Mouse (Mus musculus): ENCODE results near the gene Dgkd. TPM values are rescaled to one million over a fixed set of nuclear protein-coding genes. Genes with fewer than 3 reads are reported as not detected.
"Not testable (repeated sequence)": the region's sequence is repeated elsewhere in the genome, so short reads cannot be mapped to it uniquely, and the experiment has no call there.

Gene Dgkd
- polyA plus RNA-seq, 1 experiment from 2014 or later, result 22.6 TPM

GRCm38 (mm10) chr1:87825991-87826390 lies 27.1 kb upstream of the Dgkd start:
- no peak for ATAC-seq (replicated peaks; ENCODE audit: extremely low read depth, insufficient read depth, low FRiP score)
- Histone ChIP-seq H3K4me1 (ENCODE audit: control insufficient read depth, insufficient read depth, low read length) (peaks cover 6% of the 10 kb centered on the region), H3K27me3 (ENCODE audit: control insufficient read depth, insufficient read depth, low read length) (no peaks in the 10 kb centered on the region), H3K36me3 (ENCODE audit: control insufficient read depth, insufficient read depth) (no peaks in the 10 kb centered on the region), H3K9me3 (replicated peaks; ENCODE audit: control insufficient read depth, low read length) (no peaks in the 10 kb centered on the region), H3K27ac (ENCODE audit: low read length) (no peak overlapping the region), H3K4me2 (ENCODE audit: low read depth, low read length) (no peak overlapping the region), H3K9ac (ENCODE audit: low read length) (no peak overlapping the region), H3K4me3 (ENCODE audit: low read length) (no peak overlapping the region)
- WGBS, result 81% methylated on average over 6 of the region's 6 CpGs

- no peak overlapping the region for H3K9ac ChIP-seq (ENCODE audit: low read length)
- ATAC-seq (replicated peaks; ENCODE audit: extremely low read depth, insufficient read depth, low FRiP score), result no peak
- H3K27me3 ChIP-seq (ENCODE audit: control insufficient read depth, insufficient read depth, low read length), result no peaks in the 10 kb centered on the region
- peaks cover 6% of the 10 kb centered on the region for H3K4me1 ChIP-seq (ENCODE audit: control insufficient read depth, insufficient read depth, low read length)
- 48% methylated on average over 2 of the region's 2 CpGs for WGBS
- H3K36me3 ChIP-seq (ENCODE audit: control insufficient read depth, insufficient read depth), result no peaks in the 10 kb centered on the region
- no peaks in the 10 kb centered on the region for H3K9me3 ChIP-seq (replicated peaks; ENCODE audit: control insufficient read depth, low read length)
- H3K27ac ChIP-seq (ENCODE audit: low read length), result no peak overlapping the region
- no peak overlapping the region for H3K4me3 ChIP-seq (ENCODE audit: low read length)
- no peak overlapping the region for H3K4me2 ChIP-seq (ENCODE audit: low read depth, low read length)
Measured at GRCm38 (mm10) chr1:87826474-87826873, 26.6 kb upstream of the Dgkd start.

GRCm38 (mm10) chr1:87827476-87827875 lies 25.6 kb upstream of the Dgkd start:
- not testable (repeated sequence) for H3K4me3 ChIP-seq (ENCODE audit: low read length); ATAC-seq (replicated peaks; ENCODE audit: extremely low read depth, insufficient read depth, low FRiP score)
- WGBS, result 91% methylated on average over 1 of the region's 1 CpGs

GRCm38 (mm10) chr1:87828185-87828584 lies 24.9 kb upstream of the Dgkd start:
- Histone ChIP-seq H3K27me3 (ENCODE audit: control insufficient read depth, insufficient read depth, low read length) (no peaks in the 10 kb centered on the region), H3K4me1 (ENCODE audit: control insufficient read depth, insufficient read depth, low read length) (peaks cover 6% of the 10 kb centered on the region), H3K27ac (ENCODE audit: low read length) (peak overlapping the region; percentile 32; the same call in 1 of the 2 replicates), H3K9ac (ENCODE audit: low read length) (no peak overlapping the region), H3K9me3 (replicated peaks; ENCODE audit: control insufficient read depth, low read length) (no peaks in the 10 kb centered on the region), H3K36me3 (ENCODE audit: control insufficient read depth, insufficient read depth) (no peaks in the 10 kb centered on the region), H3K4me2 (ENCODE audit: low read depth, low read length) (no peak overlapping the region), H3K4me3 (ENCODE audit: low read length) (no peak overlapping the region)
- ATAC-seq (replicated peaks; ENCODE audit: extremely low read depth, insufficient read depth, low FRiP score), result peak; percentile 53
- 48% methylated on average over 9 of the region's 9 CpGs for WGBS

More at GRCm38 (mm10) chr1:87827476-87827875, 25.6 kb upstream of the Dgkd start:
- not testable (repeated sequence) for H3K4me1 ChIP-seq (ENCODE audit: control insufficient read depth, insufficient read depth, low read length); H3K36me3 ChIP-seq (ENCODE audit: control insufficient read depth, insufficient read depth); H3K9ac ChIP-seq (ENCODE audit: low read length); H3K27ac ChIP-seq (ENCODE audit: low read length); H3K9me3 ChIP-seq (replicated peaks; ENCODE audit: control insufficient read depth, low read length); H3K27me3 ChIP-seq (ENCODE audit: control insufficient read depth, insufficient read depth, low read length); H3K4me2 ChIP-seq (ENCODE audit: low read depth, low read length)

- 45% methylated on average over 7 of the region's 7 CpGs for WGBS
- Histone ChIP-seq H3K36me3 (ENCODE audit: control insufficient read depth, insufficient read depth) (no peaks in the 10 kb centered on the region), H3K4me3 (ENCODE audit: low read length) (no peak overlapping the region), H3K27me3 (ENCODE audit: control insufficient read depth, insufficient read depth, low read length) (no peaks in the 10 kb centered on the region), H3K4me2 (ENCODE audit: low read depth, low read length) (no peak overlapping the region), H3K9ac (ENCODE audit: low read length) (no peak overlapping the region), H3K9me3 (replicated peaks; ENCODE audit: control insufficient read depth, low read length) (no peaks in the 10 kb centered on the region), H3K27ac (ENCODE audit: low read length) (peak overlapping the region; percentile 66; the same call in 1 of the 2 replicates), H3K4me1 (ENCODE audit: control insufficient read depth, insufficient read depth, low read length) (peaks cover 6% of the 10 kb centered on the region)
- ATAC-seq (replicated peaks; ENCODE audit: extremely low read depth, insufficient read depth, low FRiP score), result no peak
Measured at GRCm38 (mm10) chr1:87828926-87829580, 24.0 kb upstream of the Dgkd start.

GRCm38 (mm10) chr1:87829621-87830211 lies 23.4 kb upstream of the Dgkd start:
- Histone ChIP-seq H3K9ac (ENCODE audit: low read length) (no peak overlapping the region), H3K27me3 (ENCODE audit: control insufficient read depth, insufficient read depth, low read length) (no peaks in the 10 kb centered on the region), H3K4me1 (ENCODE audit: control insufficient read depth, insufficient read depth, low read length) (peaks cover 6% of the 10 kb centered on the region), H3K4me3 (ENCODE audit: low read length) (no peak overlapping the region), H3K9me3 (replicated peaks; ENCODE audit: control insufficient read depth, low read length) (no peaks in the 10 kb centered on the region), H3K27ac (ENCODE audit: low read length) (peak overlapping the region; percentile 66; the same call in 1 of the 2 replicates), H3K36me3 (ENCODE audit: control insufficient read depth, insufficient read depth) (no peaks in the 10 kb centered on the region), H3K4me2 (ENCODE audit: low read depth, low read length) (no peak overlapping the region)
- 43% methylated on average over 6 of the region's 6 CpGs for WGBS
- peak; percentile 44 for ATAC-seq (replicated peaks; ENCODE audit: extremely low read depth, insufficient read depth, low FRiP score)

GRCm38 (mm10) chr1:87836453-87836852 lies 16.6 kb upstream of the Dgkd start:
- H3K4me1 ChIP-seq (ENCODE audit: control insufficient read depth, insufficient read depth, low read length), result no peaks in the 10 kb centered on the region
- H3K27me3 ChIP-seq (ENCODE audit: control insufficient read depth, insufficient read depth, low read length), result no peaks in the 10 kb centered on the region
- no peak overlapping the region for H3K4me3 ChIP-seq (ENCODE audit: low read length)
- no peak overlapping the region for H3K9ac ChIP-seq (ENCODE audit: low read length)
- no peak for ATAC-seq (replicated peaks; ENCODE audit: extremely low read depth, insufficient read depth, low FRiP score)
- H3K4me2 ChIP-seq (ENCODE audit: low read depth, low read length), result no peak overlapping the region
- H3K27ac ChIP-seq (ENCODE audit: low read length), result no peak overlapping the region
- no peaks in the 10 kb centered on the region for H3K36me3 ChIP-seq (ENCODE audit: control insufficient read depth, insufficient read depth)
- no peaks in the 10 kb centered on the region for H3K9me3 ChIP-seq (replicated peaks; ENCODE audit: control insufficient read depth, low read length)
- whole genome bisulfite sequencing, result 67% methylated on average over 1 of the region's 1 CpGs

GRCm38 (mm10) chr1:87837018-87837417 lies 16.1 kb upstream of the Dgkd start:
- ATAC-seq (replicated peaks; ENCODE audit: extremely low read depth, insufficient read depth, low FRiP score), result no peak
- 48% methylated on average over 5 of the region's 5 CpGs for WGBS
- H3K4me1 ChIP-seq (ENCODE audit: control insufficient read depth, insufficient read depth, low read length), result no peaks in the 10 kb centered on the region

GRCm38 (mm10) chr1:87840411-87841208 lies 12.5 kb upstream of the Dgkd start:
- Histone ChIP-seq H3K4me1 (ENCODE audit: control insufficient read depth, insufficient read depth, low read length) (no peaks in the 10 kb centered on the region), H3K27me3 (ENCODE audit: control insufficient read depth, insufficient read depth, low read length) (no peaks in the 10 kb centered on the region), H3K36me3 (ENCODE audit: control insufficient read depth, insufficient read depth) (no peaks in the 10 kb centered on the region), H3K4me3 (ENCODE audit: low read length) (no peak overlapping the region), H3K9ac (ENCODE audit: low read length) (no peak overlapping the region), H3K27ac (ENCODE audit: low read length) (no peak overlapping the region), H3K4me2 (ENCODE audit: low read depth, low read length) (no peak overlapping the region), H3K9me3 (replicated peaks; ENCODE audit: control insufficient read depth, low read length) (no peaks in the 10 kb centered on the region)
- 64% methylated on average over 11 of the region's 11 CpGs for WGBS
- no peak; the same call in 1 of the 2 replicates for ATAC-seq (replicated peaks; ENCODE audit: extremely low read depth, insufficient read depth, low FRiP score)

More at GRCm38 (mm10) chr1:87837018-87837417, 16.1 kb upstream of the Dgkd start:
- Histone ChIP-seq H3K9ac (ENCODE audit: low read length) (no peak overlapping the region), H3K9me3 (replicated peaks; ENCODE audit: control insufficient read depth, low read length) (no peaks in the 10 kb centered on the region), H3K4me3 (ENCODE audit: low read length) (no peak overlapping the region), H3K27me3 (ENCODE audit: control insufficient read depth, insufficient read depth, low read length) (no peaks in the 10 kb centered on the region), H3K36me3 (ENCODE audit: control insufficient read depth, insufficient read depth) (no peaks in the 10 kb centered on the region), H3K27ac (ENCODE audit: low read length) (no peak overlapping the region), H3K4me2 (ENCODE audit: low read depth, low read length) (no peak overlapping the region)

All from heart, embryonic 16.5 days (tissue).